Mouse (Mus musculus): ENCODE measurements around the gene Zar1. TPM values are rescaled to one million over a fixed set of nuclear protein-coding genes. Genes with fewer than 3 reads are reported as not detected.
"Not testable (repeated sequence)": the region's sequence is repeated elsewhere in the genome, so short reads cannot be mapped to it uniquely, and the experiment has no call there.

Zar1 gene
- polyA plus RNA-seq (2014; fragmentation: Nextera tagmentation; extraction: Ambion mirVana): 2.1 and 4.4 TPM in 2 replicates

GRCm38 (mm10) chr5:72580970-72581332, at the start of gene Zar1:
Gene Zar1, minus strand, starts transcription at chr5:72581254.
- not testable (repeated sequence) for H3K4me1 ChIP-seq (replicated peaks; ENCODE audit: control insufficient read depth, insufficient read depth, low read length); H3K9me3 ChIP-seq (ENCODE audit: control insufficient read depth, low read length)

DNA sequence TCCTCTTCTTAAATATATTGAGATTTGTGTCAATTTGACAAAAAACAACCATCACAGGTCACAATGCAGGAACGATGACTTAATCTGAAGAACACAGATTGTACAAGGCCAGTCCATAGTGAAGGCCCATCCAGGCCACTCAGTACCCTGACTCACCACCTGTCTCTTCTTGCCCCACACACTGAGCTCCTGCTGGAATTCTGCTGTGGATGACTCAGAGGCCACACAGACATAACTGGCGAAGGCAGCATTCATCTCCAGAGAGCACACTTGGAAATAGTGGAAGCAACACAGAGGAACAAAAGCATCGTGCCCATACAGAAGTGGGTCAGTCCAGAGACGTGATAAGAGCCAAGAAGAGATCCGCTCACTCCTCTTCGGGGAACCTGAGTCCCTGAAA, 49.0 kb upstream of the Zar1 start:
- ATAC-seq (ENCODE audit: low FRiP score) (no peak), DNase-seq (ENCODE audit: low spot score) (no peak)
- H3K9me3 ChIP-seq (ENCODE audit: control insufficient read depth, low read length): no peaks in the 10 kb centered on the region
- H3K27ac ChIP-seq (ENCODE audit: low read depth, low read length): no peak overlapping the region
- H3K4me2 ChIP-seq (replicated peaks; ENCODE audit: low read depth, low read length): no peak overlapping the region
- no peaks in the 10 kb centered on the region for H3K4me1 ChIP-seq (replicated peaks; ENCODE audit: control insufficient read depth, insufficient read depth, low read length)
- 92% methylated on average over 6 of the region's 6 CpGs for WGBS
- no peak overlapping the region for H3K4me3 ChIP-seq (ENCODE audit: low read depth, low read length)
- no peak overlapping the region for H3K9ac ChIP-seq (ENCODE audit: low read depth, low read length)
- H3K27me3 ChIP-seq (ENCODE audit: control insufficient read depth, insufficient read depth, low read length): no peaks in the 10 kb centered on the region
- no peaks in the 10 kb centered on the region for H3K36me3 ChIP-seq (ENCODE audit: control insufficient read depth, insufficient read depth, low read length)

More at GRCm38 (mm10) chr5:72580970-72581332, at the start of gene Zar1:
- H3K27me3 ChIP-seq (ENCODE audit: control insufficient read depth, insufficient read depth, low read length); H3K36me3 ChIP-seq (ENCODE audit: control insufficient read depth, insufficient read depth, low read length); H3K27ac ChIP-seq (ENCODE audit: low read depth, low read length): not testable (repeated sequence)
- 11% methylated on average over 13 of the region's 21 CpGs for WGBS
- DNase-seq (ENCODE audit: low spot score): peak; percentile 41
- Histone ChIP-seq H3K4me2 (replicated peaks; ENCODE audit: low read depth, low read length) (peak within 1 kb of the TSS; percentile 83), H3K4me3 (ENCODE audit: low read depth, low read length) (peak within 1 kb of the TSS; percentile 40), H3K9ac (ENCODE audit: low read depth, low read length) (peak within 1 kb of the TSS; percentile 37)
- ATAC-seq (ENCODE audit: low FRiP score): peak; percentile 59

- H3K36me3 ChIP-seq (ENCODE audit: control insufficient read depth, insufficient read depth, low read length): no peaks in the 10 kb centered on the region
- ATAC-seq (ENCODE audit: low FRiP score) (no peak), DNase-seq (ENCODE audit: low spot score) (no peak)
- H3K4me1 ChIP-seq (replicated peaks; ENCODE audit: control insufficient read depth, insufficient read depth, low read length): no peaks in the 10 kb centered on the region
- WGBS: 90% methylated on average over 1 of the region's 1 CpGs
- H3K27me3 ChIP-seq (ENCODE audit: control insufficient read depth, insufficient read depth, low read length): no peaks in the 10 kb centered on the region
- no peak overlapping the region for H3K4me2 ChIP-seq (replicated peaks; ENCODE audit: low read depth, low read length)
- no peak overlapping the region for H3K27ac ChIP-seq (ENCODE audit: low read depth, low read length)
- H3K9ac ChIP-seq (ENCODE audit: low read depth, low read length): no peak overlapping the region
- no peak overlapping the region for H3K4me3 ChIP-seq (ENCODE audit: low read depth, low read length)
- no peaks in the 10 kb centered on the region for H3K9me3 ChIP-seq (ENCODE audit: control insufficient read depth, low read length)
Measured at GRCm38 (mm10) chr5:72621022-72621421, 40.0 kb upstream of the Zar1 start.

GRCm38 (mm10) chr5:72617413-72617812, 36.4 kb upstream of the Zar1 start:
- no peak for DNase-seq (ENCODE audit: low spot score)
- Histone ChIP-seq H3K27ac (ENCODE audit: low read depth, low read length) (no peak overlapping the region), H3K27me3 (ENCODE audit: control insufficient read depth, insufficient read depth, low read length) (no peaks in the 10 kb centered on the region), H3K4me2 (replicated peaks; ENCODE audit: low read depth, low read length) (no peak overlapping the region), H3K9me3 (ENCODE audit: control insufficient read depth, low read length) (no peaks in the 10 kb centered on the region), H3K36me3 (ENCODE audit: control insufficient read depth, insufficient read depth, low read length) (no peaks in the 10 kb centered on the region), H3K4me1 (replicated peaks; ENCODE audit: control insufficient read depth, insufficient read depth, low read length) (no peaks in the 10 kb centered on the region), H3K9ac (ENCODE audit: low read depth, low read length) (no peak overlapping the region), H3K4me3 (ENCODE audit: low read depth, low read length) (no peak overlapping the region)
- ATAC-seq (ENCODE audit: low FRiP score): no peak
- WGBS: 85% methylated on average over 4 of the region's 4 CpGs

- Histone ChIP-seq H3K4me3 (ENCODE audit: low read depth, low read length) (no peak overlapping the region), H3K9me3 (ENCODE audit: control insufficient read depth, low read length) (no peaks in the 10 kb centered on the region), H3K27me3 (ENCODE audit: control insufficient read depth, insufficient read depth, low read length) (no peaks in the 10 kb centered on the region), H3K27ac (ENCODE audit: low read depth, low read length) (no peak overlapping the region), H3K36me3 (ENCODE audit: control insufficient read depth, insufficient read depth, low read length) (no peaks in the 10 kb centered on the region), H3K9ac (ENCODE audit: low read depth, low read length) (no peak overlapping the region), H3K4me2 (replicated peaks; ENCODE audit: low read depth, low read length) (no peak overlapping the region), H3K4me1 (replicated peaks; ENCODE audit: control insufficient read depth, insufficient read depth, low read length) (no peaks in the 10 kb centered on the region)
- ATAC-seq (ENCODE audit: low FRiP score) (no peak), DNase-seq (ENCODE audit: low spot score) (no peak)
- whole genome bisulfite sequencing: 91% methylated on average over 4 of the region's 4 CpGs
Measured at GRCm38 (mm10) chr5:72603138-72603537, 22.1 kb upstream of the Zar1 start.

DNA sequence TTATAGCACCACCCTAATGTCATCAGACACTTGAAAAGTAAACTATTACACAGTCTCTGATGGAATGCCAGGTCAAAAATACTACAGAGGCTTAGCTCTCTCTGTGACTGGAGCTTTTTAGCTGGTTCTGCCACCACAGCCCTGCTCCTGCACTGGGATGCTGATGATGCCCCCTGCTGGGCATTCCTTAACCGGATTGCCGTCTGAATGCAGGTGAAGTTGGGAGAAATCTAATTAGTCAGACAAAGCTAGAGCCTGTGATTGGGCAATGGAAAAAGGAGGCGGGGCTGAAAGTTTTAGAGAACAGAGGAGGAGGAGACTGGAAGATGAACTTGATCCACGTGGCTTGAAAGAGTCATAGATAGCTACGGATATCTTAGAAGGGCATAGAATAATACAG, 20.0 kb upstream of the Zar1 start:
- Histone ChIP-seq H3K4me1 (replicated peaks; ENCODE audit: control insufficient read depth, insufficient read depth, low read length) (no peaks in the 10 kb centered on the region), H3K4me2 (replicated peaks; ENCODE audit: low read depth, low read length) (no peak overlapping the region), H3K9ac (ENCODE audit: low read depth, low read length) (no peak overlapping the region), H3K27ac (ENCODE audit: low read depth, low read length) (no peak overlapping the region), H3K4me3 (ENCODE audit: low read depth, low read length) (no peak overlapping the region), H3K9me3 (ENCODE audit: control insufficient read depth, low read length) (no peaks in the 10 kb centered on the region), H3K27me3 (ENCODE audit: control insufficient read depth, insufficient read depth, low read length) (no peaks in the 10 kb centered on the region), H3K36me3 (ENCODE audit: control insufficient read depth, insufficient read depth, low read length) (no peaks in the 10 kb centered on the region)
- WGBS: 10% methylated on average over 5 of the region's 5 CpGs
- peak; percentile 51; the same call in 1 of the 2 replicates for ATAC-seq (ENCODE audit: low FRiP score)
- peak; percentile 58 for DNase-seq (ENCODE audit: low spot score)

GRCm38 (mm10) chr5:72587192-72587681, 6.2 kb upstream of the Zar1 start, which contains the start of gene Gm5868:
Gene Gm5868, minus strand, starts transcription at chr5:72587551.
- Histone ChIP-seq H3K4me1 (replicated peaks; ENCODE audit: control insufficient read depth, insufficient read depth, low read length) (no peaks in the 10 kb centered on the region), H3K27ac (ENCODE audit: low read depth, low read length) (no peak within 1 kb of the TSS)
- ATAC-seq (ENCODE audit: low FRiP score): peak; percentile 92

DNA sequence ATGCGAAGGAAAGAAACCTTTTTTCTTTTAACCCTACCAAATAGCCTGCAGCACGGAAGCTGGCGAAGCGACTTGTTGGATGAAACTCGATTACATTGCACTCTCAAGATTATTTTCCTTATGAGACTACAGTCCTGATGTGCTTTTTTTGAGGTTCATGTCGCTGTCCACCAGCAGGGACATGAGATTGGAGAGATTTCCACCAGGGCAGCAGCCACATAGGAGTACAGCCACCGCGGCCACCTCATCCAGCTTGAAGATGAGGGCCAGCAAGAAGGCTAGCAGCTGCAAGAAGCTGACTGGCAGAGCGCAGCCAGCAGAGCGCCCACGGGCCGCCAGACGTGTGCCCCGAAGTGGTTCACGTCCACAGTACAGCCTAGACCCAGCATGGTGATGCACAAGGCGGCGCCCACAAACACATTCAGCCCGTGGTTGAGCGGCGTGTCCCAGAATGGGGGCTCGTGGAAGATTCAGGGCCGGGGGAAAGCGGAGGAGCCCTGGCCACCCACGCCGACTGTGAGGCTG, 5.7 kb upstream of the Zar1 start:
- H3K4me2 ChIP-seq (replicated peaks; ENCODE audit: low read depth, low read length): peak overlapping the region; percentile 48
- not testable (repeated sequence) for H3K36me3 ChIP-seq (ENCODE audit: control insufficient read depth, insufficient read depth, low read length); H3K27ac ChIP-seq (ENCODE audit: low read depth, low read length); H3K9me3 ChIP-seq (ENCODE audit: control insufficient read depth, low read length); H3K27me3 ChIP-seq (ENCODE audit: control insufficient read depth, insufficient read depth, low read length); H3K4me1 ChIP-seq (replicated peaks; ENCODE audit: control insufficient read depth, insufficient read depth, low read length)
- ATAC-seq (ENCODE audit: low FRiP score) (peak; percentile 59), DNase-seq (ENCODE audit: low spot score) (peak; percentile 37)
- WGBS: 46% methylated on average over 25 of the region's 25 CpGs
- H3K4me3 ChIP-seq (ENCODE audit: low read depth, low read length): peak overlapping the region; percentile 33
- peak overlapping the region; percentile 40; the same call in 1 of the 2 replicates for H3K9ac ChIP-seq (ENCODE audit: low read depth, low read length)

More at GRCm38 (mm10) chr5:72587192-72587681, 6.2 kb upstream of the Zar1 start, which contains the start of gene Gm5868:
- peak; percentile 56 for DNase-seq (ENCODE audit: low spot score)
- Histone ChIP-seq H3K4me2 (replicated peaks; ENCODE audit: low read depth, low read length) (peak within 1 kb of the TSS; percentile 48), H3K4me3 (ENCODE audit: low read depth, low read length) (peak within 1 kb of the TSS; percentile 33), H3K27me3 (ENCODE audit: control insufficient read depth, insufficient read depth, low read length) (peaks cover 3% of the 10 kb centered on the region; the same call in 1 of the 2 replicates), H3K36me3 (ENCODE audit: control insufficient read depth, insufficient read depth, low read length) (no peaks in the 10 kb centered on the region), H3K9me3 (ENCODE audit: control insufficient read depth, low read length) (no peaks in the 10 kb centered on the region), H3K9ac (ENCODE audit: low read depth, low read length) (peak within 1 kb of the TSS; percentile 40; the same call in 1 of the 2 replicates)
- 3% methylated on average over 36 of the region's 38 CpGs for WGBS

DNA sequence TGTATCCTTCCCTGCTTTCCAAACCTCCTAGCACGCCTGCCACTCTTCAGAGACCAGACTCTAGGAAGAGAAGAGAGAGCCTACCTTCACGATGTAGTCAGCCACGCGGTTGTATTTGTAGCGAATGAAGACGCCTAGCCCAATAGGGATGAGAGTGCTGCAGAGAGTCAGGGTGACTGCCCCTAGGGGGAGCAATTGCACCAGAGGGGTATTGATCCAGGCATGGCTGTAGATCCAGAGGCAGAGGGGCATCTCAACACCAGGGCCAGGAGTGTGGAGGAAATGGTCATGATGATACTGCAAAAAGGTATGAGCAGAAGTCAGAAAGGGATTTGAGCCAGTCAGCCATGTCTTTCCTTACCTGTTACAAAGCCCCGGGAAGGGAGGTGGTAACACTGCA, 5.1 kb upstream of the Zar1 start:
- DNase-seq (ENCODE audit: low spot score): peak; percentile 9
- ATAC-seq (ENCODE audit: low FRiP score); H3K4me2 ChIP-seq (replicated peaks; ENCODE audit: low read depth, low read length); H3K9ac ChIP-seq (ENCODE audit: low read depth, low read length); H3K4me1 ChIP-seq (replicated peaks; ENCODE audit: control insufficient read depth, insufficient read depth, low read length); H3K27ac ChIP-seq (ENCODE audit: low read depth, low read length); H3K27me3 ChIP-seq (ENCODE audit: control insufficient read depth, insufficient read depth, low read length); H3K36me3 ChIP-seq (ENCODE audit: control insufficient read depth, insufficient read depth, low read length); H3K9me3 ChIP-seq (ENCODE audit: control insufficient read depth, low read length); H3K4me3 ChIP-seq (ENCODE audit: low read depth, low read length): not testable (repeated sequence)
- WGBS: 36% methylated on average over 7 of the region's 7 CpGs

All from hindbrain, embryonic 11.5 days (tissue).